Mouse (Mus musculus): ENCODE results near the gene Gatd1.

DNA sequence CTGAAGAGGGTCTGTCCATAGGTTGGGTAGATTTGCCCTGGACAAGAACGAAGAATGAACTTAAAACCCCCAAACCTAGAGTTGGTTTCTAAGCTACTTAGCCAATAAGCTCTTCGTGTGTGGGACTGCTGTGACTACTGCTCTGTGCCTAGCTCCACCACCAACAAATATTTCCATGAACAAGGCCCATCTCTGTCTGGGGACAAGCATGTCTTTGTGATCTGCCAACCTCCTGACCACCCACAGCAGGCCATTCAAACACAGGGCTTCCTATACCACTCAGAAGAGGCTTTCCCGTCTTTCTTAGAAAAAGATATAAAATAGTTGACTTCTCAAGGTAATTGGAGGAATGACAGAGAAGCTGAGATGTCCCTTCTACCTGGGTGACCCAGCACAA lies 48.9 kb downstream of the Gatd1 start:
- TF ChIP-seq ZNF384 (IDR thresholded peaks at IDR 0.05; ENCODE audit: low read depth, low read length), result no peak
- TF ChIP-seq CTCF (IDR thresholded peaks at IDR 0.05 in 2 of 3, conservative IDR thresholded peaks at IDR 0.05 in 1 of 3; ENCODE audit: control insufficient read depth in 1 of 3, insufficient read depth in 1 of 3, low read depth in 2 of 3, low read length in 3 of 3, poor library complexity in 1 of 3, severe bottlenecking in 1 of 3), result no peak
- TF ChIP-seq USF1 (IDR thresholded peaks at IDR 0.05; ENCODE audit: low read depth, low read length), result no peak
- TF ChIP-seq EP300 (IDR thresholded peaks at IDR 0.05; ENCODE audit: low read depth in 1 of 2, low read length in 2 of 2), result no peak
- TF ChIP-seq ZC3H11A (IDR thresholded peaks at IDR 0.05; ENCODE audit: low read depth, low read length), result no peak
- no peak for TF ChIP-seq JUND (IDR thresholded peaks at IDR 0.05; ENCODE audit: low read depth, low read length)
- TF ChIP-seq POLR2A (IDR thresholded peaks at IDR 0.05; ENCODE audit: control insufficient read depth in 1 of 2, insufficient read depth in 1 of 2, low read depth in 1 of 2, low read length in 2 of 2, poor library complexity in 1 of 2), result no peak
- TF ChIP-seq RCOR1 (IDR thresholded peaks at IDR 0.05; ENCODE audit: low read depth, low read length), result no peak
- TF ChIP-seq SIN3A (IDR thresholded peaks at IDR 0.05; ENCODE audit: low read length), result no peak
- TF ChIP-seq E2F4 (IDR thresholded peaks at IDR 0.05; ENCODE audit: borderline replicate concordance, low read depth, low read length), result no peak
- no peak for TF ChIP-seq KAT2A (conservative IDR thresholded peaks at IDR 0.05; ENCODE audit: low read depth, low read length)
- no peak for TF ChIP-seq CHD1 (IDR thresholded peaks at IDR 0.05; ENCODE audit: low read depth, low read length)
- no peak for TF ChIP-seq MAX (IDR thresholded peaks at IDR 0.05; ENCODE audit: low read length)
